Mouse (Mus musculus) myocyte (in vitro differentiated cells): ENCODE data around the gene Atg10. TPM values are rescaled to one million over a fixed set of nuclear protein-coding genes. Genes with fewer than 3 reads are reported as not detected.

Source experiments
- H3K27me3 ChIP-seq: one replicate; pipeline ENCODE4 v1.6.1; 2011; ENCODE audit not compliant: control insufficient read depth, insufficient read depth, insufficient read length
- H3K36me3 ChIP-seq: one replicate; pipeline ENCODE4 v1.6.1; 2011; ENCODE audit not compliant: control insufficient read depth, insufficient read depth
- H3K4me2 ChIP-seq: one replicate; pipeline ENCODE4 v1.6.1; 2011; ENCODE audit warnings: low read depth, control low read depth
- H3K4me3 ChIP-seq: one replicate; pipeline ENCODE4 v1.5.1; 2011; ENCODE audit warnings: mild to moderate bottlenecking, control low read depth, moderate library complexity
- H3K79me2 ChIP-seq: one replicate; pipeline ENCODE4 v1.6.1; 2011; ENCODE audit not compliant: control insufficient read depth, insufficient read depth
- H3ac ChIP-seq: one replicate; pipeline ENCODE4 v1.6.1; 2011; ENCODE audit not compliant: control insufficient read depth, insufficient read length
- CEBPB ChIP-seq: IDR thresholded peaks from 2 replicates; pipeline ENCODE4 v1.6.1; 2011; ENCODE audit warnings: mild to moderate bottlenecking, moderate library complexity; ENCODE audit not compliant: poor library complexity, insufficient read depth, severe bottlenecking
- E2F4 ChIP-seq: IDR thresholded peaks from one replicate; pipeline ENCODE4 v1.6.1; 2011; ENCODE audit warnings: mild to moderate bottlenecking, control low read depth, moderate library complexity; ENCODE audit not compliant: insufficient read depth
- MAX ChIP-seq: IDR thresholded peaks from one replicate; pipeline ENCODE4 v1.6.1; 2011; ENCODE audit warnings: low read depth, mild to moderate bottlenecking, control low read depth
- MYOD1 ChIP-seq, 3 experiments: IDR thresholded peaks; one replicate each; pipeline ENCODE4 v1.6.1; 2011; ENCODE audit warnings: control low read depth in 2 of 3, low read depth in 2 of 3, mild to moderate bottlenecking in 2 of 3, moderate library complexity in 1 of 3; ENCODE audit not compliant: insufficient read length in 2 of 3, control insufficient read depth in 1 of 3
- MYOG ChIP-seq, 3 experiments: IDR thresholded peaks; one replicate each; pipeline ENCODE4 v1.6.1; 2011; ENCODE audit warnings: control low read depth in 2 of 3, low read depth in 2 of 3, mild to moderate bottlenecking in 2 of 3; ENCODE audit not compliant: insufficient read length in 2 of 3, control insufficient read depth in 1 of 3, insufficient read depth in 1 of 3
- POLR2A ChIP-seq: IDR thresholded peaks from one replicate; pipeline ENCODE4 v1.6.1; 2011; ENCODE audit warnings: low read depth, mild to moderate bottlenecking, control low read depth, moderate library complexity; ENCODE audit not compliant: insufficient read length
- POLR2AphosphoS2 ChIP-seq: IDR thresholded peaks from one replicate; pipeline ENCODE4 v1.6.1; 2011; ENCODE audit warnings: low read depth, control low read depth; ENCODE audit not compliant: insufficient read length
- REST ChIP-seq: IDR thresholded peaks from one replicate; pipeline ENCODE4 v1.6.1; 2011; ENCODE audit warnings: mild to moderate bottlenecking, control low read depth, moderate library complexity; ENCODE audit not compliant: insufficient read depth, insufficient read length
- SRF ChIP-seq: IDR thresholded peaks from one replicate; pipeline ENCODE4 v1.6.1; 2011; ENCODE audit warnings: low read depth; ENCODE audit not compliant: control insufficient read depth, insufficient read length
- TCF12 ChIP-seq: IDR thresholded peaks from one replicate; pipeline ENCODE4 v1.6.1; 2011; ENCODE audit warnings: mild to moderate bottlenecking, control low read depth; ENCODE audit not compliant: poor library complexity, insufficient read depth, severe bottlenecking
- TCF3 ChIP-seq: IDR thresholded peaks from one replicate; pipeline ENCODE4 v1.6.1; 2011; ENCODE audit warnings: low read depth, control low read depth; ENCODE audit not compliant: insufficient read length
- USF1 ChIP-seq: IDR thresholded peaks from one replicate; pipeline ENCODE4 v1.6.1; 2011; ENCODE audit warnings: low read depth, mild to moderate bottlenecking, control low read depth, moderate library complexity
- polyA plus RNA-seq: library from polyadenylated mRNA; unstranded; fragments of >200 nt; fragmentation: generic; extraction: Trizol; gene quantifications from one replicate; pipeline ENCODE4 v1.2.1, GENCODE M21; 2012; ENCODE audit warnings: missing spikeins

Atg10 gene
- polyA plus RNA-seq, 1 experiment: 5.9 TPM

DNA sequence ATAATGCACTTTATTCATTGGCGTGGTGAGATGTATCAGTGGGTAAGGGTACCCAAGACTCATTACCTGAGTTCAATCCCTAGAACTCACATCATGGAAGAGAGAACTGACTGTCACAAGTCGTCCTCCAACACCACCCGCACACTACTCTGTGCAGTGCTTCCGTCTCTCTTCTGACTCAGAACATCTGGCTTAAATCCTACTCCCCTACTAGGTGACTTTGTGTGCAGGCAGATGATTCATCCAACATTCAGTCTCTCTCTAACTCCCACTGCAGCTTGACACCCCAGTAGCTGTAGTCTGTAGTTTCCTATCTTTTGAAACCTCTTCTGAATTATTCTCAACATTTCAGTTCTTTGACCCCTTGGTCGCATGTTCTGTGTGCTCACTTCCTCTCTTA is 230.8 kb downstream of the Atg10 start:
- Histone ChIP-seq H3K79me2 (no peaks in the 10 kb centered on the region), H3K36me3 (no peaks in the 10 kb centered on the region), H3K27me3 (no peaks in the 10 kb centered on the region), H3K4me3 (no peak overlapping the region), H3K4me2 (peak overlapping the region; percentile 49), H3ac (no peak overlapping the region)
- no peak for TF ChIP-seq MAX
- no peak for TF ChIP-seq REST
- no peak for TF ChIP-seq POLR2AphosphoS2
- no peak for TF ChIP-seq MYOG (IDR thresholded peaks at IDR 0.05; ENCODE audit: control insufficient read depth in 1 of 3, insufficient read depth in 1 of 3, insufficient read length in 2 of 3, low read depth in 2 of 3)
- TF ChIP-seq SRF: no peak
- TF ChIP-seq USF1: no peak
- no peak for TF ChIP-seq POLR2A
- no peak for TF ChIP-seq MYOD1 (IDR thresholded peaks at IDR 0.05; ENCODE audit: control insufficient read depth in 1 of 3, insufficient read length in 2 of 3, low read depth in 2 of 3)
- no peak for TF ChIP-seq TCF3
- TF ChIP-seq TCF12: no peak
- TF ChIP-seq CEBPB: no peak
- no peak for TF ChIP-seq E2F4

DNA sequence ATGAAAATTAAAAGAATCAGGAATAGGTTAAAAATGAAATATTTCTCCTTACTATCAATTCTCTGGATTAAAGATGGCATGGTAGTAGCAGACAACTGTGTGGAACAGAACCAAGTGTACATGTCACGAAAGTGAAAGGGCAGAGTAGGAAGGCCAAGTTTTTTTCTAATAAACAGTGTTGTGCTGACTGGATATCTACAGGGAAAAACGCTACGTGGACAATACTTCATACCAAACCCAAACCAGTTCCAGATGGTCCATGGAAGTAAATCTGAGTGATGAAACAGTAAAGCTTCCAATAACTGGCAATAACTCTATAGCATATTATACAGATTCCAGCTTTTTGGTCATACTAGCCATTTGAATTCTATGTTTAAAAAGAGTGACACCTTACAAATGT is 235.5 kb downstream of the Atg10 start:
- TF ChIP-seq MYOD1 (IDR thresholded peaks at IDR 0.05; ENCODE audit: control insufficient read depth in 1 of 3, insufficient read length in 2 of 3, low read depth in 2 of 3) (no peak), TCF12 (no peak), MYOG (IDR thresholded peaks at IDR 0.05; ENCODE audit: control insufficient read depth in 1 of 3, insufficient read depth in 1 of 3, insufficient read length in 2 of 3, low read depth in 2 of 3) (no peak), TCF3 (no peak)
- no peak overlapping the region for H3K4me3 ChIP-seq
- H3K36me3 ChIP-seq: no peaks in the 10 kb centered on the region
- no peaks in the 10 kb centered on the region for H3K79me2 ChIP-seq
- H3K27me3 ChIP-seq: no peaks in the 10 kb centered on the region
- no peak overlapping the region for H3K4me2 ChIP-seq
- H3ac ChIP-seq: no peak overlapping the region

DNA sequence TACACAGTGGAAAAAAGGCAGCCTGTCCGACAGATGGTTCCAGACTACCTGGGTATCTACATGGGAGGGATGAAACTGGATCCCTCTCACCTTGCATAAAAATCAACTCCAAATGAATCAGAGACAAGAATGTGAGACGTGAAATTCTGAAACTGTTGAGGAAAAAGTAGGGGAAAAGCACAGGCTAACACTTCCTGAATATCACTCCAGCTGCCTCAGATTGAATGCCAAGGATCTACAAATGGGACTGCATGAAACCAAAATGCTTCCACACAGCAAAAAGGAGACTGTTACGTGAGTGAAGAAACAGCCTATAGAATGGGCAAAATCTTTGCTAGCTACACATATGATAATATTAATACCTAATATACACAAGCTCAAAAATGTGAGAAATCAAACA is 238.4 kb downstream of the Atg10 start:
- H3K79me2 ChIP-seq: no peaks in the 10 kb centered on the region
- H3K4me2 ChIP-seq: no peak overlapping the region
- H3K27me3 ChIP-seq: no peaks in the 10 kb centered on the region
- H3K36me3 ChIP-seq: no peaks in the 10 kb centered on the region
- TF ChIP-seq TCF12 (no peak), SRF (no peak), REST (no peak), USF1 (no peak), MAX (no peak), POLR2AphosphoS2 (no peak), E2F4 (no peak), MYOD1 (IDR thresholded peaks at IDR 0.05; ENCODE audit: control insufficient read depth in 1 of 3, insufficient read length in 2 of 3, low read depth in 2 of 3) (no peak), CEBPB (no peak), POLR2A (no peak)
- no peak overlapping the region for H3K4me3 ChIP-seq
- H3ac ChIP-seq: no peak overlapping the region

DNA sequence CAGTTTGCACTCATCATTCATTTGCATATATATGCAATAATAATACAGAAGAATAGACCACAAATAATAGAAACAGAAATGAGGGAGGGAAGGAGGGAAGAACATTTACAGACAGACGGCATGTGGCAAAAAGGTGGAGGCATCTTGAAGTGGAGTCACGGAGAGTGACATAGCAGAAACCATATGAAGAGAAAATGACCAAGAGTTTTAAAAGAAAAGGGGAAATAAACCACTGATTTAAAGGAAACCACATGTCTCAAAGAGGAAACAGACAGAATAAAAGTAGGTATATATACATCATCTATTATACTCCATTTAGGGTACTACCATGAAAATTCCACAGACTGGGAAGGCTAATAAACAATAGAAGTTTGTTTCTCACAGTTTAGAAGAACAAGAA is 239.7 kb downstream of the Atg10 start:
- no peak overlapping the region for H3K4me3 ChIP-seq
- no peak overlapping the region for H3K4me2 ChIP-seq
- H3K79me2 ChIP-seq: no peaks in the 10 kb centered on the region
- H3K27me3 ChIP-seq: no peaks in the 10 kb centered on the region
- TF ChIP-seq MYOG (IDR thresholded peaks at IDR 0.05; ENCODE audit: control insufficient read depth in 1 of 3, insufficient read depth in 1 of 3, insufficient read length in 2 of 3, low read depth in 2 of 3) (no peak), CEBPB (no peak), TCF12 (no peak), POLR2A (no peak), POLR2AphosphoS2 (no peak), MYOD1 (IDR thresholded peaks at IDR 0.05; ENCODE audit: control insufficient read depth in 1 of 3, insufficient read length in 2 of 3, low read depth in 2 of 3) (no peak), MAX (no peak), REST (no peak), USF1 (no peak), TCF3 (no peak), E2F4 (no peak)
- H3ac ChIP-seq: no peak overlapping the region
- no peaks in the 10 kb centered on the region for H3K36me3 ChIP-seq

DNA sequence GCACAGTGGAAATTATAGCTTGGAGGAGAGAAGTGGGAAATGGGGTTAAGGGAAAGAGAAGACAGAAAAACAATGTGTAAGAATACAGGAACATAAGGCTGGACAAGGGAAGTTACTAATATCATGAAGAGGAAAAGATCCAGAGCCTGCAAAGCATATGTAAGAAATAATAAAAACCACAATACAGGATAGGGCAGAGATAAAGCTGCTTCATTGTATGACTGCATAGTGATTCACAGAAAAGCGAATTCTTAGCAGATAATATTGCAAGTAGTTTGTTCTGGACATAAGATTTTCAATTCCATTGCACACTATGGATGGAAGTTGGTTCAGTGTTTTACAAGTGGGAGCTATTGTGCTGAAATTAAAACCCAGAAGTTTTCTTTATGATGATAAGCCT is 242.0 kb downstream of the Atg10 start:
- Histone ChIP-seq H3K27me3 (no peaks in the 10 kb centered on the region), H3K79me2 (no peaks in the 10 kb centered on the region), H3ac (no peak overlapping the region), H3K36me3 (no peaks in the 10 kb centered on the region), H3K4me2 (peak overlapping the region; percentile 73), H3K4me3 (no peak overlapping the region)
- TF ChIP-seq TCF12: no peak
- TF ChIP-seq TCF3: no peak
- TF ChIP-seq E2F4: no peak
